Mouse (Mus musculus) brain, embryonic 14.5 days (tissue): ENCODE measurements around the gene Maml2. TPM values are rescaled to one million over a fixed set of nuclear protein-coding genes. Genes with fewer than 3 reads are reported as not detected.

Experiments
- DNase-seq: peaks from one replicate; pipeline ENCODE4 v3.0.0-alpha.2; 2011; ENCODE audit warnings: low read depth
- CTCF ChIP-seq: fragments of 200-500 bp; IDR thresholded peaks from 2 replicates; pipeline ENCODE4 v1.5.1; 2012; ENCODE audit warnings: inconsistent platforms, mild to moderate bottlenecking, moderate library complexity, borderline replicate concordance; ENCODE audit not compliant: insufficient read depth, insufficient read length; ENCODE audit errors: extremely low read depth
- POLR2A ChIP-seq: fragments of 200-500 bp; IDR thresholded peaks from 2 replicates; pipeline ENCODE4 v1.6.1; 2012; ENCODE audit warnings: mild to moderate bottlenecking, inconsistent platforms, borderline replicate concordance; ENCODE audit not compliant: poor library complexity, insufficient read depth, insufficient read length, severe bottlenecking; ENCODE audit errors: extremely low read depth
- polyA plus RNA-seq: library from polyadenylated mRNA; depleted of rRNA; stranded (reverse); fragments of >200 nt; gene quantifications from 2 replicates; pipeline ENCODE4 v1.2.3, GENCODE M21; 2012

Gene Maml2
- polyA plus RNA-seq, 1 experiment: 9.8 TPM

GRCm38 (mm10) chr9:13491107-13491506, 193.3 kb downstream of the Maml2 start:
- DNase-seq: no peak
- no peak for TF ChIP-seq CTCF
- TF ChIP-seq POLR2A: no peak

DNA sequence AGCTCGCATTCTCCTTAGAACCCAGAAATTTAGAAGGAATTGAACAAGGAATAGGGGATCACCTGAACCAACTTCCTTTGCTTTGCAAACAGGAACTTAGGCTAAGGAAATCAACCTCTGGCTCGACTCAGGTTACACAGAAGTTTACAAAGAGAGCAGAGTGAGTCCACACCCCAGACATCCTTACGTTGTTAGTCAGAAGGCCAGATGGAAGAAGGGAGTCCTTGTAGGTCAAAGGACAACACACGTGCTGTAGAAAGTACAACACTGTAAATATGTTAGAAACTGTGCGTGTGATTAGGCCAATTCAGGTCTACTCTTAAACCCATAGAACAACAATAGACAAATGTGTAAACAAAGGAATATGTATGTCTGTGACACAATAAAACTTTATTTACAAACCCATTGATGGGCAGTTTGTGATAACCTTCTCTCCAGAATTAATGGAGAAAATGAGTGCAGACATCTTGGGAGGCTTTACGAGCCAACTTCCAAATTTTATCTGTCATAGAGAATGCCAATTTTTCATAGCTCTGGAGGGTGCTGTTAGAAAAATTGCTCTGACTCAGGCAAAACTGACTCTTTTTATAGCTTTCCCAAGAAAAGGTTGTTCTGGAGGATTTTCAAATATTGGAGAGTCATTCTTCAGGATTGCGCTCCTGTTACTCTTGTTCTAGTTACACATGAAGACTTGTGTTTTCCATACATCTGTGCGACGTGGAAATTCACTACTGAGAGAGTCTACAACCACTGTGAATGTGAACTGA, 194.3 kb downstream of the Maml2 start:
- no peak for DNase-seq
- TF ChIP-seq CTCF (no peak), POLR2A (no peak)

GRCm38 (mm10) chr9:13492807-13493206, 195.1 kb downstream of the Maml2 start:
- DNase-seq: no peak
- TF ChIP-seq CTCF: no peak

GRCm38 (mm10) chr9:13493746-13494145, 196.0 kb downstream of the Maml2 start:
- DNase-seq: no peak
- no peak for TF ChIP-seq POLR2A
- no peak for TF ChIP-seq CTCF

DNA sequence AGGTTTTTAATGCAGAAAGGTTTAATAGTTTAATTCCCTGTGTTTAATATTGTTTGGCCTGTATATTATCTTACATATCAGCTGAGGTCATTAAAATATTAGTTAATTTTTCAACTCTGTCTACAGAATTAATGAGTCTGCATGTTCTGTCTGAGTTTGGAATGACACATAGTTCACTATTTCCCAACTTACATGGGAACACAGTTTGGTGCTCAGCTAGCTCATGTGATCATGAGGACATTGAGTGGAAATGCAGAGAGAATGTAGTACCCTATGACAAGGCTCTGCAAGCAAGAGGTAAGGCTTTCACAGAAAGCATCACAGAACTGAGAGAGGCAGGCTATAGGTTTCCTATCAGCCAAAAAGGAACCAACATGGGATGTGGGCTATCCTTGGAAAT, 197.8 kb downstream of the Maml2 start:
- no peak for TF ChIP-seq POLR2A
- no peak for TF ChIP-seq CTCF

DNA sequence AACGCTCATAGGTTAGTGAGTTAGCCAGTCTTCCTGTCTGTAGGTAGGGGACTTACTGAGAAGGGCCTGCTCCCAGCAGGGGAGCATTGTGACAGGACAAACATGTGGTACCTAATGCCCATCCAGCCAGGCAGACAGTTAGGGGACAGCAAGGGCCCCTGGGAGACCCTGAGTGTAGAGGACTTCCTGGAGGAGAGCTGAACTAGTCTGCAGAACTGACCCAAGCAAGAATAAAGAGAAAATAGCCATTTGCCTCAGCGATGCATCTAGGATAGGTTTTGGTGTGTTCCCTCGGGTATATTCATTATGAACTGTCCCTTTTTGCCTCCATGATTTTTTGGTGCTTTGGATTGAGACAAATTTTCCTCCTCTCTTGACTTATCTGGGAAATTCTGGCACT, 199.3 kb downstream of the Maml2 start:
- TF ChIP-seq POLR2A (no peak), CTCF (no peak)

More for the DNA sequence above, 197.8 kb downstream of the Maml2 start:
- DNase-seq: no peak

GRCm38 (mm10) chr9:13497690-13498333, 200.1 kb downstream of the Maml2 start:
- TF ChIP-seq POLR2A: no peak
- TF ChIP-seq CTCF: no peak
- peak; percentile 46 for DNase-seq

More for the DNA sequence above, 199.3 kb downstream of the Maml2 start:
- no peak for DNase-seq

DNA sequence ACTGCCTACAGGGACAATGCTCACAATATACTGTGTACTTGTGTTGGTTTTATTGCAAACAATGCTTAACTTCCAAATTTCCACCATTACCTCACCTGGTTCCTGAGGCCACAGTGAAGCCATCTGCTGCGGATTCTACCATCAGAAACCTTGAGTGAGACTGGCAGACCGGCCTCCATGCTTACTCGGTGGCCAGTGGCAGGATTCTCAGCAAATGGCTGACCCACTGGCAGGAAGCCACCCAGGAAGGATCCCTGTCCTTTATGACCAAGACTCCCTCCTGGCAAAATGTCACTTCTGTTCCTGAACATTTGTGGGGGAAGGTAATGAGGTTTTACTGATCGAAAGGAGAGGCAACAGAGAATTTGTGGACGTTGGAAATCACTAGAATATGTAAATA, 202.3 kb downstream of the Maml2 start:
- TF ChIP-seq CTCF (no peak), POLR2A (no peak)
- no peak for DNase-seq

- TF ChIP-seq CTCF (no peak), POLR2A (no peak)
Measured at GRCm38 (mm10) chr9:13505024-13505423, 207.3 kb downstream of the Maml2 start.

GRCm38 (mm10) chr9:13506956-13507821, 209.4 kb downstream of the Maml2 start:
- no peak for DNase-seq
- TF ChIP-seq CTCF (no peak), POLR2A (no peak)

More at GRCm38 (mm10) chr9:13505024-13505423, 207.3 kb downstream of the Maml2 start:
- DNase-seq: no peak

DNA sequence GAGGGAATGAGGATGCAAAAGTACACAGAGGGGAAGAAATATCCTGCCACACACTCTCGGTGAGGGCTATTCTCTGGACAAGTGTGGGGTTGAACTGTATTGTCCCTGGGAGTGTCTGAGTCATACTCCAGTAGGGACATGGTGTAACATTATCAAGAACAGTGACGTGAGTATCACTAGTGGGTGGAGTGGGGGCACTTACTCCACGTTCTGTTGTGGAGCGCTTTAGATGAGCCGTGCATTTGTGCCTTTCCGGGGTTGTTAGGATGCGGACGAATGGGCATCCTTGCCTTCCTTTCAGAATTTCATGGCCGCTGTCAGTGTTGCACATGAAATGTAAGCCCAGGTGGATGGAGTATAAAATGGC, 210.0 kb downstream of the Maml2 start:
- TF ChIP-seq POLR2A (no peak), CTCF (no peak)
- no peak for DNase-seq

GRCm38 (mm10) chr9:13509751-13510150, 212.0 kb downstream of the Maml2 start:
- DNase-seq: no peak

More at GRCm38 (mm10) chr9:13509751-13510150, 212.0 kb downstream of the Maml2 start:
- TF ChIP-seq CTCF (no peak), POLR2A (no peak)
